Mouse (Mus musculus): Measurements from ENCODE around the gene Qprt. TPM values are rescaled to one million over a fixed set of nuclear protein-coding genes. Genes with fewer than 3 reads are reported as not detected.

Qprt gene
- polyA plus RNA-seq, 1 experiment from 2014 or later = 2.0 TPM

DNA sequence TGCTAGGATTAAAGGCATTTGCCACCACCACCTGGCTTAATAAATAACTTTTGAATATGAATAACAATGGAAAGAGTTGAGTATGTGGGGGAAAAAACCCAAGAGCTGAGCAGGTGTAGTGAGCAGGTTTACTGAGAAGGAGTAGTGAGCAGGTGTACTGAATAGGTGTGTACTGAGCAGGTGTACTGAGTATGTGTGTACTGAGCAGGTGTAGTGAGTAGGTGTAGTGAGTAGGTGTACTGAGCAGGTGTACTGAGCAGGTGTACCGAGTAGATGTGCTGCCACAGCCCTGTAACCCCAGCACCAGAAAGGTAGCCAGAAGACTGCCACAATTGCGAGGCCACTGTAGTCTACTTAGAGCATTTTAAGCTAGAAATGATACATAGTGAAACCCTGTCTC is 37.2 kb downstream of the Qprt start:
- Histone ChIP-seq H3K27me3 (ENCODE audit: control insufficient read depth, insufficient read depth, low read length) (no peaks in the 10 kb centered on the region), H3K27ac (ENCODE audit: low read depth, low read length) (no peak overlapping the region), H3K36me3 (ENCODE audit: control insufficient read depth, insufficient read depth, low read length) (no peaks in the 10 kb centered on the region), H3K4me1 (ENCODE audit: control insufficient read depth, insufficient read depth, low read length) (peaks cover 5% of the 10 kb centered on the region; the same call in 1 of the 2 replicates), H3K9ac (ENCODE audit: low read length) (no peak overlapping the region), H3K4me2 (ENCODE audit: low read depth) (no peak overlapping the region), H3K4me3 (ENCODE audit: low read depth, low read length) (no peak overlapping the region), H3K9me3 (ENCODE audit: control insufficient read depth, low read length) (no peaks in the 10 kb centered on the region)
- DNase-seq (ENCODE audit: low spot score) (no peak), ATAC-seq (ENCODE audit: insufficient read depth, low FRiP score, low TSS enrichment) (no peak)
- 79% methylated on average over 2 of the region's 2 CpGs for WGBS

DNA sequence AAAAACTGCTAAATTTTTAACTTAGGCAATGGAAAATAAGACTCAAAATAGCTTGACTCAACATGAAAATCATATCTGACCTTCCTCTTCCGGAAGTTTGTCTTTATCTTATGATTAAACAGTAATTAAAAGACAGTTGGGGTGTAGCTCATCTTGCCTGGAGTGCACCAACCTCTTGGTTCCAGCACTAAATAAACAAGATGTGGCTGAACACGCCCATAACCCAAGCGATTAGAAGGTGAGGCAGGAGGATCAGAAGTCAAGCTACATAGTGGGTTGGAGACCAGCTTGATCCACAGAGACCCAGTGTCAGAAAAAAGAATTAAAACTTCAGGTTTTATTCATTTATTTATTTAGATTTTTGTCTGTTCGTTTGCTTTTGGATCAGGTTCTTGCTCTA is 38.3 kb downstream of the Qprt start:
- Histone ChIP-seq H3K9me3 (ENCODE audit: control insufficient read depth, low read length) (no peaks in the 10 kb centered on the region), H3K27me3 (ENCODE audit: control insufficient read depth, insufficient read depth, low read length) (no peaks in the 10 kb centered on the region), H3K4me3 (ENCODE audit: low read depth, low read length) (no peak overlapping the region), H3K4me2 (ENCODE audit: low read depth) (no peak overlapping the region), H3K4me1 (ENCODE audit: control insufficient read depth, insufficient read depth, low read length) (no peaks in the 10 kb centered on the region), H3K27ac (ENCODE audit: low read depth, low read length) (no peak overlapping the region), H3K36me3 (ENCODE audit: control insufficient read depth, insufficient read depth, low read length) (no peaks in the 10 kb centered on the region), H3K9ac (ENCODE audit: low read length) (no peak overlapping the region)
- DNase-seq (ENCODE audit: low spot score) (no peak), ATAC-seq (ENCODE audit: insufficient read depth, low FRiP score, low TSS enrichment) (no peak)
- WGBS = 85% methylated on average over 4 of the region's 4 CpGs

- H3K36me3 ChIP-seq (ENCODE audit: control insufficient read depth, insufficient read depth, low read length) = no peaks in the 10 kb centered on the region
- WGBS = 47% methylated on average over 2 of the region's 2 CpGs
These were observed 39.0 kb downstream of the Qprt start for GRCm38 (mm10) chr7:127082995-127083394.

GRCm38 (mm10) chr7:127082271-127082670 is 39.8 kb downstream of the Qprt start:
- Histone ChIP-seq H3K27ac (ENCODE audit: low read depth, low read length) (no peak overlapping the region), H3K36me3 (ENCODE audit: control insufficient read depth, insufficient read depth, low read length) (no peaks in the 10 kb centered on the region), H3K27me3 (ENCODE audit: control insufficient read depth, insufficient read depth, low read length) (no peaks in the 10 kb centered on the region), H3K4me3 (ENCODE audit: low read depth, low read length) (no peak overlapping the region), H3K4me1 (ENCODE audit: control insufficient read depth, insufficient read depth, low read length) (no peaks in the 10 kb centered on the region), H3K4me2 (ENCODE audit: low read depth) (no peak overlapping the region), H3K9ac (ENCODE audit: low read length) (no peak overlapping the region), H3K9me3 (ENCODE audit: control insufficient read depth, low read length) (no peaks in the 10 kb centered on the region)
- ATAC-seq (ENCODE audit: insufficient read depth, low FRiP score, low TSS enrichment) = no peak
- no peak for DNase-seq (ENCODE audit: low spot score)
- 85% methylated on average over 8 of the region's 8 CpGs for WGBS

More at GRCm38 (mm10) chr7:127082995-127083394, 39.0 kb downstream of the Qprt start:
- H3K27ac ChIP-seq (ENCODE audit: low read depth, low read length) = no peak overlapping the region
- H3K27me3 ChIP-seq (ENCODE audit: control insufficient read depth, insufficient read depth, low read length) = no peaks in the 10 kb centered on the region
- H3K4me2 ChIP-seq (ENCODE audit: low read depth) = no peak overlapping the region
- DNase-seq (ENCODE audit: low spot score) (no peak), ATAC-seq (ENCODE audit: insufficient read depth, low FRiP score, low TSS enrichment) (no peak)
- no peak overlapping the region for H3K4me3 ChIP-seq (ENCODE audit: low read depth, low read length)
- H3K9me3 ChIP-seq (ENCODE audit: control insufficient read depth, low read length) = no peaks in the 10 kb centered on the region
- no peaks in the 10 kb centered on the region for H3K4me1 ChIP-seq (ENCODE audit: control insufficient read depth, insufficient read depth, low read length)
- no peak overlapping the region for H3K9ac ChIP-seq (ENCODE audit: low read length)

DNA sequence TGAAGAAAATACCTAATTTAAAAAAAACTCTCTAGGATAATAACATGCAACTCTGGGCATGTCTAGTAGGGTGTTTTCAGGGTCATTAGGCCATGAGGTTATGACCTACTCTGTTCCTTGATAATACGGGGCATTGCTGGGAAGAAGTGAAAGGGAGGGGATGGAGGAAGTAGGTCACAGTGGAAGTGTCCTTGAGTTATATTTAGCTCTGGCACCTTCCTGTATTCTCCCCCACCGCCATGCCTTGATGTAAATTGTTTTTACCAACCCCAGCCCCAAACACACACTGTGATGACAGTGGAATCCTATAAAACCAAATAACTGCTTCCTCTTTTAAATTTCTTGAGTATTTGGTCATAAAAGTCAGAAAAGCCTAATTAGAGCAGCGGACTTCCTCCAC is 42.0 kb downstream of the Qprt start:
- ATAC-seq (ENCODE audit: insufficient read depth, low FRiP score, low TSS enrichment) (no peak), DNase-seq (ENCODE audit: low spot score) (no peak)
- H3K36me3 ChIP-seq (ENCODE audit: control insufficient read depth, insufficient read depth, low read length) = no peaks in the 10 kb centered on the region
- 69% methylated on average over 3 of the region's 3 CpGs for WGBS
- H3K9ac ChIP-seq (ENCODE audit: low read length) = no peak overlapping the region
- H3K27ac ChIP-seq (ENCODE audit: low read depth, low read length) = no peak overlapping the region
- H3K4me3 ChIP-seq (ENCODE audit: low read depth, low read length) = no peak overlapping the region
- H3K4me2 ChIP-seq (ENCODE audit: low read depth) = no peak overlapping the region
- H3K27me3 ChIP-seq (ENCODE audit: control insufficient read depth, insufficient read depth, low read length) = no peaks in the 10 kb centered on the region
- H3K9me3 ChIP-seq (ENCODE audit: control insufficient read depth, low read length) = no peaks in the 10 kb centered on the region
- no peaks in the 10 kb centered on the region for H3K4me1 ChIP-seq (ENCODE audit: control insufficient read depth, insufficient read depth, low read length)

- H3K9ac ChIP-seq (ENCODE audit: low read length) = no peak overlapping the region
- 87% methylated on average over 3 of the region's 3 CpGs for WGBS
- ATAC-seq (ENCODE audit: insufficient read depth, low FRiP score, low TSS enrichment) (no peak), DNase-seq (ENCODE audit: low spot score) (no peak)
- no peaks in the 10 kb centered on the region for H3K9me3 ChIP-seq (ENCODE audit: control insufficient read depth, low read length)
- H3K27ac ChIP-seq (ENCODE audit: low read depth, low read length) = no peak overlapping the region
- H3K4me3 ChIP-seq (ENCODE audit: low read depth, low read length) = no peak overlapping the region
- H3K4me2 ChIP-seq (ENCODE audit: low read depth) = no peak overlapping the region
- no peaks in the 10 kb centered on the region for H3K4me1 ChIP-seq (ENCODE audit: control insufficient read depth, insufficient read depth, low read length)
- no peaks in the 10 kb centered on the region for H3K36me3 ChIP-seq (ENCODE audit: control insufficient read depth, insufficient read depth, low read length)
- H3K27me3 ChIP-seq (ENCODE audit: control insufficient read depth, insufficient read depth, low read length) = no peaks in the 10 kb centered on the region
These were observed 44.3 kb downstream of the Qprt start for GRCm38 (mm10) chr7:127077692-127078091.

DNA sequence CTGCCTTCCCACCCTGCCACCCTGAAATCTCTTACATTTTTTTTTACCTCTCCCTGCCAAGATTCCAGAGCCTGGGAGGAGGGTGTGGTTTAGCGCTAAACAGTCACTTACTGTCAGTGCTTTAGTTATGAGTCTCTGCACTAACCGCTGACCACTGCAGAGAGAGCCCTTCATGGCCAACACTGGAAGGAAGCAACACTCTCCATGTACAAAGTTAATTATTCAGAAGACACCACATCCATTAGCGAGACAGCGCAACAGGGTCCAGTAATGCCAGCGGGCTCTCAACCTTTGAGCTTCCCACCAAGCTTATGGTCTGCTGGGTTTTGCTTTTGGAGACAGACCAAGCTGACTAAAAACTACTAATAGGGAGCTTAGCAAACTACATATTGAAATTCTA is 45.8 kb downstream of the Qprt start:
- H3K27ac ChIP-seq (ENCODE audit: low read depth, low read length) = no peak overlapping the region
- no peaks in the 10 kb centered on the region for H3K27me3 ChIP-seq (ENCODE audit: control insufficient read depth, insufficient read depth, low read length)
- H3K4me2 ChIP-seq (ENCODE audit: low read depth) = no peak overlapping the region
- no peak overlapping the region for H3K9ac ChIP-seq (ENCODE audit: low read length)
- no peaks in the 10 kb centered on the region for H3K36me3 ChIP-seq (ENCODE audit: control insufficient read depth, insufficient read depth, low read length)
- no peak for ATAC-seq (ENCODE audit: insufficient read depth, low FRiP score, low TSS enrichment)
- no peaks in the 10 kb centered on the region for H3K4me1 ChIP-seq (ENCODE audit: control insufficient read depth, insufficient read depth, low read length)
- WGBS = 94% methylated on average over 5 of the region's 5 CpGs
- H3K9me3 ChIP-seq (ENCODE audit: control insufficient read depth, low read length) = no peaks in the 10 kb centered on the region
- no peak for DNase-seq (ENCODE audit: low spot score)
- H3K4me3 ChIP-seq (ENCODE audit: low read depth, low read length) = no peak overlapping the region

DNA sequence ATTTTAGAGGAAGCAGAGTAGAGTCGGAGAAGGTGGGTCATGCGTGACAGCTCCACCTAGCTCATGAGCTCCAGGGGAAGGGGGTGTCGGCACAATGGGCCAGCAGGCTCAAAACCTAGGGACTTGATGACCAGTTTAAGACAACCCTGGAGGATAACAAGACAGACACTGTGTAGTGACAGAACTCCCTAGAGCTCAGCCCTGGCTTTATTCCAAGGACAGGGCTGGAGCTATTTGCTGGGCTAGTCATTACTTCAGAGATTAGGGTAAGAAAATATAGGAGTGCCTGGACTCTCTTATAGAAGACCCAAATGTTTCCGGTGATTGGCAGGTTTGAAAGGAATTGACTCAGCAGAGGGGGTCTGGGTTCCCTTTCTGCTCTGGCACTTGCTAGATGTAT is 48.8 kb downstream of the Qprt start:
- no peaks in the 10 kb centered on the region for H3K4me1 ChIP-seq (ENCODE audit: control insufficient read depth, insufficient read depth, low read length)

DNA sequence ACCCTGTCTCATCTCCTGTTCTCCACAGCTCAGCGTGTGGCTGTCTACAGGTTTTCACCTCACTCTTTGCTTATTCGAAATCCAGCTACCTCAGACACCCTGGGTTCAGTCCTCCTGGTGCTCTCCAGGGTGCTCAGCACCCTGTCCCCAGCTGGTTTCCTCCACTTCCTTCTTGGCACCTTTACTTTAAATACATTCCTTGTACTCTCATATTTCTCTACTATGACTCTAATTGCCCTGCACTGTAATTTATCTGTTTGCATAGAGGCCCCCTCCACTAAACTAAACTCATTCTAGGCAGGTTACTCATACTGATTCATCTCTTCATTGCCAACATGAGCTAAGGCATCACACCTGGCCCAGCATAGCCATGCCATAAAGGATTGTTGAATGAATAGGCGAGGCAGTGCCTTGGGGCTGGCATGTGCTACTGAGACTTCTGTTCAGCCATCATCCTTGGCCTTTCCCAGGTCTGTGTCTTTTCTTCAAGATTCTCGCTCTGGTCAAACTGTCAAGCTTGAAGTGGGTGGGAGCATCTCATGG is 51.1 kb downstream of the Qprt start:
- no peak for ATAC-seq (ENCODE audit: insufficient read depth, low FRiP score, low TSS enrichment)
- WGBS = 76% methylated on average over 4 of the region's 4 CpGs
- no peak for DNase-seq (ENCODE audit: low spot score)

More for the DNA sequence above, 48.8 kb downstream of the Qprt start:
- no peaks in the 10 kb centered on the region for H3K9me3 ChIP-seq (ENCODE audit: control insufficient read depth, low read length)
- no peak overlapping the region for H3K27ac ChIP-seq (ENCODE audit: low read depth, low read length)
- no peaks in the 10 kb centered on the region for H3K27me3 ChIP-seq (ENCODE audit: control insufficient read depth, insufficient read depth, low read length)
- no peak overlapping the region for H3K4me2 ChIP-seq (ENCODE audit: low read depth)
- WGBS = 93% methylated on average over 4 of the region's 4 CpGs
- no peaks in the 10 kb centered on the region for H3K36me3 ChIP-seq (ENCODE audit: control insufficient read depth, insufficient read depth, low read length)
- no peak overlapping the region for H3K9ac ChIP-seq (ENCODE audit: low read length)
- H3K4me3 ChIP-seq (ENCODE audit: low read depth, low read length) = no peak overlapping the region
- ATAC-seq (ENCODE audit: insufficient read depth, low FRiP score, low TSS enrichment) (no peak), DNase-seq (ENCODE audit: low spot score) (no peak)

More for the DNA sequence above, 51.1 kb downstream of the Qprt start:
- no peaks in the 10 kb centered on the region for H3K27me3 ChIP-seq (ENCODE audit: control insufficient read depth, insufficient read depth, low read length)
- H3K4me2 ChIP-seq (ENCODE audit: low read depth) = no peak overlapping the region
- no peaks in the 10 kb centered on the region for H3K4me1 ChIP-seq (ENCODE audit: control insufficient read depth, insufficient read depth, low read length)
- no peaks in the 10 kb centered on the region for H3K36me3 ChIP-seq (ENCODE audit: control insufficient read depth, insufficient read depth, low read length)
- H3K9me3 ChIP-seq (ENCODE audit: control insufficient read depth, low read length) = no peaks in the 10 kb centered on the region
- no peak overlapping the region for H3K27ac ChIP-seq (ENCODE audit: low read depth, low read length)
- H3K9ac ChIP-seq (ENCODE audit: low read length) = no peak overlapping the region
- no peak overlapping the region for H3K4me3 ChIP-seq (ENCODE audit: low read depth, low read length)

All from neural tube, embryonic 11.5 days (tissue).